Mouse (Mus musculus): ENCODE results near the gene Trim72.

DNA sequence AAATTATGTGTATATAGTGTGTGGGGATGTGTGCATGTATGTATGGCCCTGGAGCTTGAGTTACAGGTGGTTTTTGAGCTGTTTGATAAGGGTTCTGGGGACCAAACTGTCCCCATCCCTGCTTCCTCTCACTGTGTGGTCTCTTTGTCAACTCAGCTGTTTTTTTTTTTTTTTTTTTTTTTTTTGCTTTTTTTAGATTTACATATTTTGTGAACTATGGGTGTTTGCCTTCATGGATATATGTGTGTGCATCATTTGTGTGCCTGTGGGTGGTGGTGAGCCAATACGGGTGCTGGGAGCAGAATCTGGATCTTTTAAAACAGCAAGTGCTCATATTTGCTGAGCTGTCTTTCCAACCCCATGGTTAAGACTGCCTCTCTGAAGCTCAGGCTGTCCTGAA, 14.8 kb upstream of the Trim72 start:
- TF ChIP-seq CTCF (IDR thresholded peaks at IDR 0.05; ENCODE audit: low read depth) = no peak
- no peak for TF ChIP-seq EP300 (IDR thresholded peaks at IDR 0.05; ENCODE audit: low read depth)
